Mouse (Mus musculus) kidney, embryonic 16.5 days (tissue): Measurements from ENCODE around the gene Arl14. TPM values are rescaled to one million over a fixed set of nuclear protein-coding genes. Genes with fewer than 3 reads are reported as not detected.
"Not testable (repeated sequence)": the region's sequence is repeated elsewhere in the genome, so short reads cannot be mapped to it uniquely, and the experiment has no call there.

Experiments
- ATAC-seq: fragments of 200-750 bp; cut with Nextera tagmentation; 2 replicates; pipeline ENCODE4 v1.8.0; 2017; ENCODE audit warnings: moderate TSS enrichment; ENCODE audit not compliant: low FRiP score, low TSS enrichment
- H3K27ac ChIP-seq: fragments of 300-500 bp; sonication (generic); 2 replicates; pipeline ENCODE4 v1.5.1; 2014; ENCODE audit warnings: low read length
- H3K27me3 ChIP-seq: fragments of 300-500 bp; sonication (generic); 2 replicates; pipeline ENCODE4 v1.6.1; 2014; ENCODE audit warnings: low read length, control low read depth, mixed read lengths; ENCODE audit not compliant: insufficient read depth
- H3K36me3 ChIP-seq: fragments of 300-500 bp; sonication (generic); 2 replicates; pipeline ENCODE4 v1.6.1; 2014; ENCODE audit warnings: low read length, control low read depth, mixed read lengths; ENCODE audit not compliant: insufficient read depth
- H3K4me1 ChIP-seq: fragments of 300-500 bp; sonication (generic); 2 replicates; pipeline ENCODE4 v1.6.1; 2014; ENCODE audit warnings: low read length, control low read depth, mixed read lengths; ENCODE audit not compliant: insufficient read depth
- H3K4me2 ChIP-seq: fragments of 300-500 bp; sonication (generic); replicated peaks from 2 replicates; pipeline ENCODE4 v1.6.1; 2014; ENCODE audit warnings: low read depth, low read length
- H3K4me3 ChIP-seq: fragments of 300-500 bp; sonication (generic); 2 replicates; pipeline ENCODE4 v1.5.1; 2014; ENCODE audit warnings: mild to moderate bottlenecking, low read length
- H3K9ac ChIP-seq: fragments of 300-500 bp; sonication (generic); replicated peaks from 2 replicates; pipeline ENCODE4 v1.6.1; 2014; ENCODE audit warnings: low read length
- H3K9me3 ChIP-seq: fragments of 300-500 bp; sonication (generic); 2 replicates; pipeline ENCODE4 v1.6.1; 2016; ENCODE audit warnings: low read length, control low read depth
- WGBS: fragments of 180-500 bp; shearing (Covaris S2); extraction: QIAGEN DNeasy Blood & Tissue Kit; methylation state at CpG from one replicate; pipeline ENCODE4 v1.1.7; 2014; 5-methylcytosine and 5-hydroxymethylcytosine counted together
- polyA plus RNA-seq: library from polyadenylated mRNA; unstranded; fragments of >200 nt; fragmentation: Nextera tagmentation; extraction: Ambion mirVana; gene quantifications from 2 replicates; pipeline ENCODE4 v1.2.1, GENCODE M21; 2015

Arl14 gene
- polyA plus RNA-seq, 1 experiment from 2014 or later, result 0.21 TPM

DNA sequence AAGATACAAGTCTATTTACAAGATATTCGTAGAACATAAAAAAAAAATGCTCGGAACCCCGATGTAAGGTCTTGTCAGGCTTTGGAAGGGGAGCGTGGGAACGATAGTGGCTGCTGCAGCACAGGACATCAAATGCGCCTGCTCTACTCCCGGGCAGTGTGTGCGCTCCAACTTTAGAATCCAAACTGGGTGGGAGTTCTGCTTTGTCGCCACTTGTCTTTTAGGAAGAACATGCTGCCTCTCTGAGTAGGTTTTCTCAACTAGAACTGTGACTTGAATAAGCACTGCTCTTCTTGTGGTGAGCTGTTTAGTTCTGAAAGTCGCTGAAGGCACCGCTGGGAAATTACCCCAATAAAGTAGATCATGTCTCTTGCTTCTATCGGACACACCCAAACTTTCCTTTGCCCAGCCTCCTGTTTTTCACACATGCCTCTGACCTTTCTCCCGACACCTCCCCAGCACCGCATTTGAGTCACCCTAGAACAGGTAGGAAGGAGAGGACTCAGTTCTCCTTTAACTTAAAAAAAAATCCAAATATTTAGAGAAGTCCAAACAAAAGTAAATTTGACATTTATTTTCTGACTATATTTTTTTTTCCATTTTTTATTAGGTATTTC lies 9.4 kb downstream of the Arl14 start:
- H3K9ac ChIP-seq, result no peak overlapping the region
- H3K4me3 ChIP-seq, result no peak overlapping the region
- WGBS, result 74% methylated on average over 14 of the region's 14 CpGs
- ATAC-seq, result no peak
- H3K27me3 ChIP-seq, result no peaks in the 10 kb centered on the region
- H3K4me2 ChIP-seq, result no peak overlapping the region
- no peaks in the 10 kb centered on the region for H3K4me1 ChIP-seq
- H3K27ac ChIP-seq, result no peak overlapping the region
- no peaks in the 10 kb centered on the region for H3K9me3 ChIP-seq
- H3K36me3 ChIP-seq, result no peaks in the 10 kb centered on the region

- H3K27ac ChIP-seq, ATAC-seq, H3K27me3 ChIP-seq, H3K4me2 ChIP-seq, H3K4me3 ChIP-seq, H3K9ac ChIP-seq, H3K36me3 ChIP-seq, H3K9me3 ChIP-seq, H3K4me1 ChIP-seq: not testable (repeated sequence)
- 93% methylated on average over 10 of the region's 10 CpGs for WGBS
These were observed 11.5 kb downstream of the Arl14 start for GRCm38 (mm10) chr3:69233552-69234189.

DNA sequence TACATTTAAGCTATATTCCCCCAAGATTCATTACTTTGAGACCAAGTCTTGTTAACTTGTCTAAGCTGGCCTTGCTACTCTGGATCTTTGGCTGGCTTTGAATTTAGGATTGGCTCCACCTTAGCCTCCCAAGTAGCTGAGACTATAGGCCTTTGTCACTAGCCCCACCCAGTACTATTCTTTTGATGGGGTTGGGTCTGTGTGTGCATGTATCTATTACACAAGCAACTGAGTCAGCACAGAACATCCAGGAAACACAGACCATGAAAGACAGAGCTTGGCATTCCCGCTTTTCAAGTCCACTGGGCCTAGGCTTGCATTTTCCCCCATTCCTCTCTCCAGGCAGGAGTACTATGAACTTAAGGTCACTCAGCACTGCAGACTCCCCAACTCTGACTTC lies 12.3 kb downstream of the Arl14 start:
- Histone ChIP-seq H3K4me3 (no peak overlapping the region), H3K27ac (no peak overlapping the region), H3K36me3 (no peaks in the 10 kb centered on the region), H3K9me3 (no peaks in the 10 kb centered on the region), H3K4me1 (no peaks in the 10 kb centered on the region), H3K9ac (no peak overlapping the region), H3K4me2 (no peak overlapping the region), H3K27me3 (no peaks in the 10 kb centered on the region)
- no peak for ATAC-seq
- WGBS, result 91% methylated on average over 1 of the region's 1 CpGs

DNA sequence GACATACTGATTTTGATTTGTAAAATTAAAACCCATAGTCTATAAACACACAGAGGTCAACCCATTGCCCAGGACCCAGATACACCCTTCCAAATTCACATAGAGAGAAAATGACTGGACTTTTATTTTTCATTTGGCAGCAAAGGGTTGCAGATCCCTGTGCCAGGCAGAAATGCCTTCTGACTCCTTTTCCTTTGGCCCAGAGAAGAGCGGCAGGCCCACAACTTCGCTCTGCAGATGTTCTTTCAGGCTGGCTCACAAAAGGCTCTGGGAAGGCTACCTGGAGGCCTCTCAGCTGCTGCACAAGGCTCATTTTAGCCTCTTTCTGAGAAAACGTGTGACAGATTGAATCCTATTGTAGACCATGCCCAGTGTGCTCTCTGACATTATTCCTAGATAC lies 13.6 kb downstream of the Arl14 start:
- Histone ChIP-seq H3K9ac (no peak overlapping the region), H3K27me3 (no peaks in the 10 kb centered on the region), H3K4me1 (no peaks in the 10 kb centered on the region), H3K4me2 (no peak overlapping the region), H3K27ac (no peak overlapping the region), H3K9me3 (no peaks in the 10 kb centered on the region), H3K4me3 (no peak overlapping the region), H3K36me3 (no peaks in the 10 kb centered on the region)
- no peak for ATAC-seq
- WGBS, result 85% methylated on average over 3 of the region's 3 CpGs

GRCm38 (mm10) chr3:69236491-69236890 lies 14.3 kb downstream of the Arl14 start:
- Histone ChIP-seq H3K9me3 (no peaks in the 10 kb centered on the region), H3K9ac (no peak overlapping the region), H3K27me3 (no peaks in the 10 kb centered on the region), H3K4me1 (no peaks in the 10 kb centered on the region), H3K27ac (no peak overlapping the region), H3K4me3 (no peak overlapping the region), H3K4me2 (no peak overlapping the region), H3K36me3 (no peaks in the 10 kb centered on the region)
- WGBS, result 81% methylated on average over 12 of the region's 12 CpGs
- ATAC-seq, result no peak

DNA sequence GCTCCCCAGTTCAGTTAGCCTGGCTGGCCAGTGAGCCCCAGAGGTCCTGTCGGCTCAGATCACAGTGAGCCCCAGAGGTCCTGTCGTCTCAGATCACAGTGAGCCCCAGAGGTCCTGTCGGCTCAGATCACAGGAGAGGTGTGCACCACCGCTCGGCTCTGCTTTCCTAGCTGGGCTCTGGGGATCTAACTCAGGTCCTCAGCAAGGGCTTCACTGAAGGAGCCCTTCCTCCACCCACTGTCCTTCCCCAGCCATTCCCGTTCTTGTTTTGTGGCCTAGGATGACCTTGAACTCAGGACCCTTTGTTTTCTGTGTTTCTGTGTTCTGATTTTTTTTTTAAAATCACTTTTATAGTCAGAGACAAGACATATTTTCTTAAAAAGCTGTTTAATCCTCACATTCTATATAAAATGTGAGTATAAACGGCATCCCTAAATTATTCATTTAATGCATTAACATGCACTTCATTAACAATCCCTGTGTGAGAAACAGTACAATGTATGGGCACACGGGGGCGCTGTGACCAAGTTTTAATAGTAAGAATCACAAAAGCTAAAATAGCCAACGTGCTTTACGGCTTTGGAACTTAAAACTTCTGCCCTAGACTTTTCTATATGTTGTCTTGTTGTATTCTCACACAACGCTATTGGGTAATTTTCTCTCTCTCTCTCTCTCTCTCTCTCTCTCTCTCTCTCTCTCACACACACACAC lies 16.1 kb downstream of the Arl14 start:
- Histone ChIP-seq H3K4me2 (no peak overlapping the region), H3K4me1 (no peaks in the 10 kb centered on the region), H3K9ac (no peak overlapping the region), H3K36me3 (no peaks in the 10 kb centered on the region), H3K27ac (no peak overlapping the region), H3K9me3 (no peaks in the 10 kb centered on the region), H3K4me3 (no peak overlapping the region), H3K27me3 (no peaks in the 10 kb centered on the region)
- no peak for ATAC-seq
- WGBS, result 41% methylated on average over 12 of the region's 12 CpGs

- no peaks in the 10 kb centered on the region for H3K4me1 ChIP-seq
- H3K36me3 ChIP-seq, result no peaks in the 10 kb centered on the region
- no peak overlapping the region for H3K4me3 ChIP-seq
- no peaks in the 10 kb centered on the region for H3K27me3 ChIP-seq
- 83% methylated on average over 5 of the region's 5 CpGs for WGBS
- no peak overlapping the region for H3K27ac ChIP-seq
- H3K9ac ChIP-seq, result no peak overlapping the region
- H3K4me2 ChIP-seq, result no peak overlapping the region
- ATAC-seq, result no peak
- H3K9me3 ChIP-seq, result no peaks in the 10 kb centered on the region
These were observed 17.0 kb downstream of the Arl14 start for GRCm38 (mm10) chr3:69239246-69239645.

DNA sequence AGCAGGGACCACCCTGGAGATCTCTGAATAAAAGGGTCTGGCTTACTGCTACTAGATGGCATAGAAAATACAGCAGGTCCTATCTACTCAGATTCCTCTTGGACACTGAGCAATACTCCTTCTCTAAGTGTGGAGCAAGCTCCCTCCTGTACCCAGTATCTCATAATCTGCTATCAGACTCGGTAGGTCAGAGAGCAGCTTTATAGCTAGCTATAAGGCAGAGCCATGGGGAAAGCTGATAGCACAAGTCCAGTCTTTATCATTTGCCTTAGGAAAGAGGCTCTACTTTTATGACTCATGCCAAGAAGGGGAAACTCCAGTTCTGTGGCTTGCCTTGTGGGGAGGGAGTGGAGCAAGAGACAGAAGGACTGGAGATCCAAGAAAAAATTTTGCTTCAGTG lies 18.8 kb downstream of the Arl14 start:
- Histone ChIP-seq H3K4me1 (no peaks in the 10 kb centered on the region), H3K27ac (no peak overlapping the region), H3K9ac (no peak overlapping the region), H3K9me3 (no peaks in the 10 kb centered on the region), H3K4me3 (no peak overlapping the region), H3K27me3 (no peaks in the 10 kb centered on the region), H3K36me3 (no peaks in the 10 kb centered on the region), H3K4me2 (no peak overlapping the region)
- ATAC-seq, result no peak
- 70% methylated on average over 1 of the region's 1 CpGs for WGBS

- Histone ChIP-seq H3K9me3 (no peaks in the 10 kb centered on the region), H3K4me2 (no peak overlapping the region), H3K9ac (no peak overlapping the region), H3K4me3 (no peak overlapping the region), H3K27me3 (no peaks in the 10 kb centered on the region), H3K4me1 (no peaks in the 10 kb centered on the region), H3K36me3 (no peaks in the 10 kb centered on the region), H3K27ac (no peak overlapping the region)
- no peak for ATAC-seq
- 82% methylated on average over 17 of the region's 17 CpGs for WGBS
These were observed 31.1 kb downstream of the Arl14 start for GRCm38 (mm10) chr3:69253096-69253866.
